Mouse (Mus musculus): Measurements from ENCODE around the gene Fndc3a. TPM values are rescaled to one million over a fixed set of nuclear protein-coding genes. Genes with fewer than 3 reads are reported as not detected.
A peak's percentile ranks its signal among the peaks of the same experiment; 100 is the strongest.

The Fndc3a gene
- polyA plus RNA-seq, 1 experiment from 2014 or later, result 30.1 TPM

DNA sequence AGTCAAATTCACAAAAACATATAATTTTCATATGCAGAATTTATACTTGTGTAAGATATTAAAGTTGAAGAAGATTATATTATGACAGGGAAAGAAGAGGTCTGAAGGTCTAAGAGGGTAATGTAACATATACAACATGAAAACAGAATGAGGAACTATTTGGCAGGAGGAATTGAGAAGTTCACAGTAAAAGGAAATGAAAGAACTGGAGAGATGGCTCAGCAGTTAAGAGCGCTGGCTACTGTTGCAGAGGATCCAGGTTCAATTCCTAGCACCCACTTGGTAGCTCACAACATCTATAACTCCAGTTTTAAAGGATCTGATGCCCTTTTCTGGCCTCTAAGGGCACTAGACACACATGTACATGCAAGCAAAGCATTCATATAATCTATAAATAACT is 65.2 kb downstream of the Fndc3a start:
- 92% methylated on average over 1 of the region's 1 CpGs for WGBS
- no peak for DNase-seq (ENCODE audit: low spot score)

DNA sequence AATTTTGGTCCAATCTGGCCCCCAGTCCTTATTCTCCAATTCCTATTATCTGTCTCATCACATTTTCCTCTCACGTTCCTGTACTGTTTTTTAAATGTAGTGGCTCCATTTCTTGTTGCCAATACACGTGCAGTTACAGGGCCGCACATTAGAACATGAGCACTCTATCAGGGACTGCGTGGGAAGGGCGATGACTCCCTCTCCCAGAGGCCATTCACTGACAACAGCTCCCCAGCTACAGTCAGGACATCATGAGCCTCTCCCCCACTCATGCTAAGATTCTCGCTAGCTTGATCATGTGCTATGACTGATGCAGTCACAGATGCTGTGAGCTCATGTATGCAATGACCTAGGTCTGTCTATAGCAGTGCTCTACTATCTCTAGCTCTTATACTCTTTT is 71.3 kb downstream of the Fndc3a start:
- no peaks in the 10 kb centered on the region for H3K27me3 ChIP-seq (ENCODE audit: insufficient read depth, poor library complexity, severe bottlenecking)
- H3K4me3 ChIP-seq, result no peak overlapping the region
- H3K9me3 ChIP-seq, result no peaks in the 10 kb centered on the region
- no peak for DNase-seq (ENCODE audit: low spot score)
- H3K4me1 ChIP-seq, result no peaks in the 10 kb centered on the region
- H3K27ac ChIP-seq, result no peak overlapping the region
- peaks cover 6% of the 10 kb centered on the region; the same call in 1 of the 2 replicates for H3K36me3 ChIP-seq
- 90% methylated on average over 6 of the region's 6 CpGs for WGBS

More for the DNA sequence above, 65.2 kb downstream of the Fndc3a start:
- no peak overlapping the region for H3K4me3 ChIP-seq
- peaks cover 10% of the 10 kb centered on the region; the same call in 1 of the 2 replicates for H3K36me3 ChIP-seq
- no peaks in the 10 kb centered on the region for H3K27me3 ChIP-seq (ENCODE audit: insufficient read depth, poor library complexity, severe bottlenecking)
- no peaks in the 10 kb centered on the region for H3K4me1 ChIP-seq
- no peaks in the 10 kb centered on the region for H3K9me3 ChIP-seq
- no peak overlapping the region for H3K27ac ChIP-seq

DNA sequence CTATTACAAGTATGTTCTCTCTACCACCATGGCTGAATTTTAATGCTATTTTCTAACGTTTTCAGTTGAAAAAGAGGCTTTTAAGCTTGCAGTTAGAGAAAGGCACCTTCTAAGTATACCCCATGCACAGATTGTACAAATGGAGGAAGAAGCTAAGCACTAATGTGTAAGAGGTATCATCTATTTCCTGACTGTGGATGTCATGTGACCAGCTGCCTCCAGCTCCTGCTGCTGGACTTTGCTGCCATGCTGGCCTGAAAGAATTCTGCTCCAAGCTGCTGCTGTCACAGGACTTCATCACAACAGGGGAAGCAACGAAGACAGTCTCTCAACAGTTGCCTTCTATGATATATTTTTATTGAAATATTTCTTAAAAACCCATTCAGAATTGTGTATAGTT is 76.2 kb downstream of the Fndc3a start:
- no peaks in the 10 kb centered on the region for H3K9me3 ChIP-seq
- 78% methylated on average over 2 of the region's 2 CpGs for WGBS
- H3K36me3 ChIP-seq, result no peaks in the 10 kb centered on the region
- no peaks in the 10 kb centered on the region for H3K27me3 ChIP-seq (ENCODE audit: insufficient read depth, poor library complexity, severe bottlenecking)
- no peak for DNase-seq (ENCODE audit: low spot score)
- H3K27ac ChIP-seq, result no peak overlapping the region
- H3K4me3 ChIP-seq, result no peak overlapping the region
- H3K4me1 ChIP-seq, result no peaks in the 10 kb centered on the region

DNA sequence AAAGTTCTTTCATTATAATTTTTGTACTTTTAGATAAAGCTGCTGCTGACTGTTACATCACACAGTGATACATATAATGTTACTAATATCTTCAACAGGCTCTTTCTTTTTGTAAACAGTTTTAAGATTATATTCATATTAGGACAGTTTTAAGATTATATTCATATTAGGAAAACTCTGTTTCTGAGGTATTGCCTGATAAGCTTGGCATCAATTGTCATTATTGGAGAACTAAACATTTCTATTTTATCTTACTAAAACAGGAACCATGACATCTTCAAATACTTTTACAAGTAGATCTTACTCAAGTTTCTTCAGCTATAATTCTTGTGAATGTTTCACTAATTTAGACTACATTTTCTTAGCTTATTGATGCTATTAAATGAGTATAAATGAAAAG is 84.4 kb downstream of the Fndc3a start:
- no peak for DNase-seq (ENCODE audit: low spot score)
- H3K4me1 ChIP-seq, result no peaks in the 10 kb centered on the region
- no peak overlapping the region for H3K4me3 ChIP-seq
- H3K9me3 ChIP-seq, result no peaks in the 10 kb centered on the region
- no peaks in the 10 kb centered on the region for H3K27me3 ChIP-seq (ENCODE audit: insufficient read depth, poor library complexity, severe bottlenecking)
- H3K27ac ChIP-seq, result no peak overlapping the region
- peaks cover 8% of the 10 kb centered on the region for H3K36me3 ChIP-seq

DNA sequence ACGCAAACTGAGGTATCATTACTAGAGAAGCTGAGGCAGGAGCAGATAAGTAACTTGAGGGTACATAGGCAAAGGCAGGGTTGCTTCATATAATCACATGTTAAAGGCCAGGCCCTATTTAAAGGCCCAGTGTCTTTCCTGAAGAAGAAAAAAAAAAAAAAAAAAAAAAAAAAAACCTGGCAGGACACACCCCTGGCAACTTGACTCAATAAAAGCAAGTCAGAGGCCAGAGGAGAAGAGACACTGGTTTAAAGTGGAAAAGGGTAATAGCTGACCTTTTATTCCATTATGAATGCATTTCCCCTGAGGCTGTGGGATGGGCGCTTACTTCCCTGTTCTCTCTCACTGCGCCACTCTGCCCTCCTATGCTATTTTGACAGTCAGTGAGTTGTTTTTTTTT is 105.7 kb downstream of the Fndc3a start:
- DNase-seq (ENCODE audit: low spot score), result no peak
- peaks cover 10% of the 10 kb centered on the region; the same call in 1 of the 2 replicates for H3K4me1 ChIP-seq
- H3K27ac ChIP-seq, result no peak overlapping the region
- no peak overlapping the region for H3K4me3 ChIP-seq
- H3K27me3 ChIP-seq (ENCODE audit: insufficient read depth, poor library complexity, severe bottlenecking), result no peaks in the 10 kb centered on the region
- no peaks in the 10 kb centered on the region for H3K36me3 ChIP-seq
- WGBS, result 83% methylated on average over 3 of the region's 3 CpGs
- H3K9me3 ChIP-seq, result no peaks in the 10 kb centered on the region

- H3K9me3 ChIP-seq, result no peaks in the 10 kb centered on the region
- 4% methylated on average over 8 of the region's 8 CpGs for WGBS
- DNase-seq (ENCODE audit: low spot score), result no peak
- peak overlapping the region; percentile 64 for H3K4me3 ChIP-seq
- peak overlapping the region; percentile 88 for H3K27ac ChIP-seq
- peaks cover 10% of the 10 kb centered on the region; the same call in 1 of the 2 replicates for H3K4me1 ChIP-seq
- H3K36me3 ChIP-seq, result no peaks in the 10 kb centered on the region
- no peaks in the 10 kb centered on the region for H3K27me3 ChIP-seq (ENCODE audit: insufficient read depth, poor library complexity, severe bottlenecking)
Observed at GRCm38 (mm10) chr14:72603194-72603521, 106.6 kb downstream of the Fndc3a start.

DNA sequence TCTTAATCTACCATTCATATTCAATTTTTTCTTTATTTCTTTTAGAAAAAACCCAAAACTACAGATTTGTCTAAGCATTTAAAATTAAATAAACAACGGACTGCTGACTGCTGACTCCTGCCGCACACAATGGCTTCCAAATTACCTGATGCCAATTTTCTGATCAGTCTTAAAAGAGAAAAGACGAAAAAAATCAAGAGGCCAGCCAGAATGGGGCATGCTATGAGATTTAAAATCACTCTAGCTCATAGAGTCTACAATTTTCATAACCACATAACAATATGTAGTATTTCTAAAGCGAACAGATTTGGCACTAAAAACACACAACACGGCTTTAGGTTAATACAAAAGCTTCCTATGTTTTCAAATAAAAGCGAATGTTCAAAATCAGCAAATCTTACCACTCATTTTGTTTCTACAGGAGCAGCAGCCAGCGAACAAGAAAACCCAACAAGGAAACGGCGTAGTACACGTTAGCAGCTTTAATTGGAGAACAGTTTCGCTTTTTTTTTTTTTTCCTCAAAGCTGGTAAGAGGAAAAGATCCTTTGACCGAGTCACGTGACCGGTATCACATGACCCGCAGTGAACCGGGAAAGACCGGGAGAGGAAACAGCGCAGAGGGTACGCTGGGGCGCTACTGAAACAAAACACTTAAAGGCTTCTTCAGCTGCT is 107.1 kb downstream of the Fndc3a start:
- peak overlapping the region; percentile 88 for H3K27ac ChIP-seq
- H3K9me3 ChIP-seq, result no peaks in the 10 kb centered on the region
- no peaks in the 10 kb centered on the region for H3K27me3 ChIP-seq (ENCODE audit: insufficient read depth, poor library complexity, severe bottlenecking)
- H3K4me1 ChIP-seq, result peaks cover 10% of the 10 kb centered on the region; the same call in 1 of the 2 replicates
- WGBS, result 5% methylated on average over 20 of the region's 20 CpGs
- H3K36me3 ChIP-seq, result peaks cover 5% of the 10 kb centered on the region; the same call in 1 of the 2 replicates
- DNase-seq (ENCODE audit: low spot score), result peak; percentile 95
- peak overlapping the region; percentile 64 for H3K4me3 ChIP-seq

- Histone ChIP-seq H3K27ac (peak overlapping the region; percentile 88), H3K27me3 (ENCODE audit: insufficient read depth, poor library complexity, severe bottlenecking) (no peaks in the 10 kb centered on the region), H3K4me1 (peaks cover 10% of the 10 kb centered on the region; the same call in 1 of the 2 replicates), H3K36me3 (peaks cover 6% of the 10 kb centered on the region; the same call in 1 of the 2 replicates), H3K9me3 (no peaks in the 10 kb centered on the region), H3K4me3 (peak overlapping the region; percentile 64)
- WGBS, result 70% methylated on average over 5 of the region's 5 CpGs
- no peak for DNase-seq (ENCODE audit: low spot score)
Observed at GRCm38 (mm10) chr14:72601381-72602305, 108.2 kb downstream of the Fndc3a start.

DNA sequence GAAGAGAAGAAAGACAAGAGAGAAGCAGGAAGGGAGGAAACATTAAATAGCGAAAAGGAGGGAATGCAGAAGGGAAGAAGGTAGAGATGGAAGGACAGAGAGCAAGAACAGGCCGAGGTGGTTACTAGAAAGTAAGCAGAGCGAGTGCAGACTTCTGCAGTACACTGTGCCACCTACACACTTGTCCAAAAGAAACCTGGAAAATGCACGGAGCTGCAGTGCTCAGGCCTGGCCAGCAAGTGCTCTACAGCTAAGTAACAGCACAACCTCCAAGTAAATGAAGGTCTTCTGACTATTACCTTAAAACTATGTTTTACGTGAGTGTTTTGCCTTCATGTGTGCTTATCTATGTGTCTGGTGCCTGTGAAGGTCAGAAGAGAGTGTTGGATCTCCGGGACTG is 109.4 kb downstream of the Fndc3a start:
- 80% methylated on average over 6 of the region's 6 CpGs for WGBS
- H3K9me3 ChIP-seq, result no peaks in the 10 kb centered on the region
- H3K36me3 ChIP-seq, result peaks cover 6% of the 10 kb centered on the region; the same call in 1 of the 2 replicates
- no peak overlapping the region for H3K27ac ChIP-seq
- H3K4me1 ChIP-seq, result peaks cover 10% of the 10 kb centered on the region; the same call in 1 of the 2 replicates
- no peak overlapping the region for H3K4me3 ChIP-seq
- no peaks in the 10 kb centered on the region for H3K27me3 ChIP-seq (ENCODE audit: insufficient read depth, poor library complexity, severe bottlenecking)
- DNase-seq (ENCODE audit: low spot score), result no peak

GRCm38 (mm10) chr14:72598976-72599740 is 110.6 kb downstream of the Fndc3a start:
- Histone ChIP-seq H3K4me3 (no peak overlapping the region), H3K9me3 (no peaks in the 10 kb centered on the region), H3K4me1 (peaks cover 10% of the 10 kb centered on the region; the same call in 1 of the 2 replicates), H3K27me3 (ENCODE audit: insufficient read depth, poor library complexity, severe bottlenecking) (no peaks in the 10 kb centered on the region), H3K36me3 (peaks cover 6% of the 10 kb centered on the region; the same call in 1 of the 2 replicates), H3K27ac (no peak overlapping the region)
- no peak for DNase-seq (ENCODE audit: low spot score)
- 93% methylated on average over 7 of the region's 7 CpGs for WGBS

DNA sequence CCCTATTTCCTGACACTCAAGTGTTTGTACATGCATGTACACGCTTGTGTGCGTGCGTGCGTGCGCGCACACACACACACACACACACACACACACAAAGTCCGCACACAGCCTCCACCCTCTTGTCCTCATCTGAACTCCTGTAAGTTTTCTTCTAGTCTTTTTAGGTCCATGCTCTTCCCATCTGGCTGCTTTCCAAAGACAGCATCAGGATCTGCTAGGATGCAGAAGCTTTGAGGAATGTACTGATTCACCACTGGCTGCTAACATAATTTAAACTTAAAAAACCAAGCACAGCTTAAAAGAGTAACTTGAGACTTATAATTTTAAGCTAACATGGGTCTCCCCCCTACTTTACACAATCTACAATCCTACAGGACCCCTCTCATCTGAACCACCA is 115.6 kb downstream of the Fndc3a start:
- Histone ChIP-seq H3K9me3 (no peaks in the 10 kb centered on the region), H3K27ac (no peak overlapping the region), H3K4me1 (no peaks in the 10 kb centered on the region), H3K36me3 (peaks cover 15% of the 10 kb centered on the region), H3K27me3 (ENCODE audit: insufficient read depth, poor library complexity, severe bottlenecking) (no peaks in the 10 kb centered on the region), H3K4me3 (no peak overlapping the region)
- no peak for DNase-seq (ENCODE audit: low spot score)
- WGBS, result 88% methylated on average over 7 of the region's 7 CpGs

DNA sequence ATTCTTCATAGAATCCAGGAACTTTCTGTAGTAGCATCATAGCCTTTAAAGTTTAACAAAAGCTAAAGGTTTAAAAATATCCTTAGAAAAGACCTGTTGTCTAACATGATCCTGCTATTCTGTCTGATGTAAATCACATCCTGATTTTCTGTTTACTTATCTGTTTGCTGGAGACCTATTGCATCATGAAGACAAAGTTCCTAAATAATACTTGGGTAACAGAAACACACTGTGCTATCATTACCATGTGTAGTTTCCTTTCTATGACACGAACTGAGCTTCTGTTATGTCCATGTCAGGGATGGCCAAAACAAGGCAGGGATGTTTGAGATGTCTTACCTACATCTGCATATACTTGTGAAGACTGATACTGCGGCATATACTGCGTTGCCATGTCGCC is 120.4 kb downstream of the Fndc3a start:
- Histone ChIP-seq H3K36me3 (peaks cover 34% of the 10 kb centered on the region), H3K9me3 (no peaks in the 10 kb centered on the region), H3K27me3 (ENCODE audit: insufficient read depth, poor library complexity, severe bottlenecking) (no peaks in the 10 kb centered on the region), H3K4me1 (no peaks in the 10 kb centered on the region), H3K27ac (no peak overlapping the region), H3K4me3 (no peak overlapping the region)
- DNase-seq (ENCODE audit: low spot score), result no peak
- 92% methylated on average over 4 of the region's 4 CpGs for WGBS

Measured in heart, embryonic 10.5 days (tissue).